Mouse (Mus musculus): ENCODE measurements at regions not wholly inside any gene's neighbourhood (a gene's known extent, or its start where the extent isn't known, plus 50 kb on each side); places are given as distances from the start of the nearest gene placed in this dataset.

DNA sequence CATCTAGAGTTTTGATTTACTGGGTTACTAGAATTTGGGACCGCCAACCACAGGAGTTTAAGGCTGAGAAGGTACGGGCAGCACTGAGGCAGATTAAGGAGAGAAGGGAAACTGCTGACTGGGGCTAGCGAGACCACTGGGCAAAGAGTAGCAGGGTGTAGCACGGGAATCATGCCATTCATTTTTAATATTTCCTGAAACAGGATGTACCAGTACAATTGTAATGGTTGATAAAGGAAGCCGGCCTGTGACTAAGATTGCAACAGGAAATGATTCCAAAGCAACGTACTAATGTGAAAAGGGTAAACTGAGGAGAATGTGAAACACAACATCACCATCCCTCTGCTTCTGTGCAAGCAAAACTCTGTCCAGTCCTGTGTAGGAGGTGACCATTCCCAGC, 118.3 kb upstream of the Ift57 start:
- H3K4me2 ChIP-seq (replicated peaks), result no peak overlapping the region
- no peaks in the 10 kb centered on the region for H3K4me1 ChIP-seq
- WGBS, result 80% methylated on average over 6 of the region's 6 CpGs
- no peak for ATAC-seq (ENCODE audit: insufficient number of reproducible peaks, low FRiP score, low TSS enrichment, low read depth)
- H3K9ac ChIP-seq, result no peak overlapping the region
- H3K27me3 ChIP-seq, result no peaks in the 10 kb centered on the region
- no peak overlapping the region for H3K4me3 ChIP-seq (replicated peaks)
- no peak overlapping the region for H3K27ac ChIP-seq (replicated peaks)
- no peaks in the 10 kb centered on the region for H3K36me3 ChIP-seq
- no peaks in the 10 kb centered on the region for H3K9me3 ChIP-seq (replicated peaks)

DNA sequence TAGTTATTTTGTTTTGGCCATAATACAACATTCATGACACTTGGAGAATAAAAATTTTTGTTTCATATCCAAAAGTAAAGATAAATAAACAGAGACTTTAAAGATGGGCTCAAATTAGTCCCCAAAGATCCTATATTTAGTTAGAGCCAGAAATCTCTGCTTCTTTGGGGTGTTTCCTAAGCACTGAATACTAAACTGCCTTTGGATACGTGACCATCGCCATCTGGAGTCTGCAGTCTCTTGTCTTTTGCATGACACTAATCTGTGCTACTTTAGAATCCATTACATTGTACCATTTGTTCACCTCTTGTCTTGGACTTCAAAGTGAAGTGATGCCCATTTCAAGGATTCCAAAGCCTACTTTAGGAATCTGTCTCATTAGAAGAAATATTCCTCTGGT, 92.5 kb upstream of the Ift57 start:
- Histone ChIP-seq H3K4me3 (replicated peaks) (no peak overlapping the region), H3K27me3 (no peaks in the 10 kb centered on the region), H3K36me3 (no peaks in the 10 kb centered on the region), H3K9me3 (replicated peaks) (0 out of 2 replicates have a peak, but pooled peaks cover under 1% of the 10 kb centered on the region), H3K9ac (no peak overlapping the region), H3K27ac (replicated peaks) (no peak overlapping the region), H3K4me1 (no peaks in the 10 kb centered on the region), H3K4me2 (replicated peaks) (no peak overlapping the region)
- ATAC-seq (ENCODE audit: insufficient number of reproducible peaks, low FRiP score, low TSS enrichment, low read depth), result no peak
- 77% methylated on average over 2 of the region's 2 CpGs for WGBS

DNA sequence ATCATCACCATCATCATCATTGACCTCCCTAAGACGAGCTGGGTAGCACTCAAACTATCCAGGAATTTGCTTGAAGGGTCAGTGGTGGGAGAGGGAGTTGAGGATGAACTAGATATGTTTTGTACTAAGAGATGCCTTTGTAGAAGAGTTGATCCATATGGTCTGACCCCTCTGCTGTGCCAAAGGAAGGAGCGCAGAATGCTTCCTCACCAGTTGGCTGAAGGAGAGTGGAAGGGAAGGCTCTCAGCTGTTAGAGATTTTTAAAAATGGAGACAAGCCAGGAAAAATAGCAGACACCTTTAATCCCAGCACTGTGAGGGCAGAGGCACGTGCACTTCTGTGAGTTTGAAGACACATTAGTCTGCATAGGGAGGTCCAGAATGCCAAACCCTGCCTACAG, 84.2 kb upstream of the Ift57 start:
- H3K9me3 ChIP-seq (replicated peaks), result 0 out of 2 replicates have a peak, but pooled peaks cover 3% of the 10 kb centered on the region
- H3K9ac ChIP-seq, result no peak overlapping the region
- no peaks in the 10 kb centered on the region for H3K36me3 ChIP-seq
- H3K4me2 ChIP-seq (replicated peaks), result no peak overlapping the region
- ATAC-seq (ENCODE audit: insufficient number of reproducible peaks, low FRiP score, low TSS enrichment, low read depth), result no peak
- WGBS, result 73% methylated on average over 3 of the region's 3 CpGs
- no peak overlapping the region for H3K27ac ChIP-seq (replicated peaks)
- H3K4me1 ChIP-seq, result 0 out of 2 replicates have a peak, but pooled peaks cover 3% of the 10 kb centered on the region
- H3K4me3 ChIP-seq (replicated peaks), result no peak overlapping the region
- H3K27me3 ChIP-seq, result no peaks in the 10 kb centered on the region

DNA sequence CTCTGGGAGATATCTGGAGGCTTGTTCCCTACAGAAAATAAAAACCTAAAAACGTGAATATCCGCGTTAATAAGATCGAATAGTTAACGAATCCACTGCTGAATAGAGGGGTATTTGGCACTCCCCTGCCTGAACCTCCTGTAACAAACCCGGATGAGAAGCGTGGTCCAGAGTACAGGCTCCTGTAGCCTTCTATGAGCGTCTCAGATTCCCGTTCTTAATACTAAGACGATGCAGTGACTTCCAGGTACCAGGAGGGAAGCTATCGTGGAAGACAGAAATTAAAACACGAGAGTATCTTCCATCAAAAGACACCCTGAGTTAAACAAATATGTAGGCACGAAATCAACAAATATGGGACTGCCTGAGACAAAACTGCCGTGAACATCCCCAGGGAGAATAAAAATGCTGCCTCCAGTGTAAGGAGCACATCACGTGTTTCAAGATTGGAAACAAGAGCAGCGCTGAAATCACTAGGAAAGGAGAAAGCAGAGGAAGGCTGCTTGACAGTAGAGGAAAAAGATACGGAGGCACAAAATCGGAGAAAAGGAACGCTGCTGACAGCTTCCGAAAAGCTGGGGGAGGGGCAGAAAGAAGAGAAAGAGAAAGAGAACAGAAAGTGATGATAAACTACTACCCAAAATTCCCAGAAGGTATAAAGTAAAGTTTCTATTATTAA, 83.6 kb upstream of the Ift57 start:
- no peak overlapping the region for H3K9ac ChIP-seq
- H3K36me3 ChIP-seq, result no peaks in the 10 kb centered on the region
- no peak overlapping the region for H3K27ac ChIP-seq (replicated peaks)
- H3K4me1 ChIP-seq, result 0 out of 2 replicates have a peak, but pooled peaks cover 3% of the 10 kb centered on the region
- H3K4me2 ChIP-seq (replicated peaks), result peak overlapping the region; percentile 42
- H3K27me3 ChIP-seq, result no peaks in the 10 kb centered on the region
- ATAC-seq (ENCODE audit: insufficient number of reproducible peaks, low FRiP score, low TSS enrichment, low read depth), result no peak
- WGBS, result 62% methylated on average over 20 of the region's 20 CpGs
- H3K9me3 ChIP-seq (replicated peaks), result 0 out of 2 replicates have a peak, but pooled peaks cover 3% of the 10 kb centered on the region
- H3K4me3 ChIP-seq (replicated peaks), result peak overlapping the region; percentile 24

DNA sequence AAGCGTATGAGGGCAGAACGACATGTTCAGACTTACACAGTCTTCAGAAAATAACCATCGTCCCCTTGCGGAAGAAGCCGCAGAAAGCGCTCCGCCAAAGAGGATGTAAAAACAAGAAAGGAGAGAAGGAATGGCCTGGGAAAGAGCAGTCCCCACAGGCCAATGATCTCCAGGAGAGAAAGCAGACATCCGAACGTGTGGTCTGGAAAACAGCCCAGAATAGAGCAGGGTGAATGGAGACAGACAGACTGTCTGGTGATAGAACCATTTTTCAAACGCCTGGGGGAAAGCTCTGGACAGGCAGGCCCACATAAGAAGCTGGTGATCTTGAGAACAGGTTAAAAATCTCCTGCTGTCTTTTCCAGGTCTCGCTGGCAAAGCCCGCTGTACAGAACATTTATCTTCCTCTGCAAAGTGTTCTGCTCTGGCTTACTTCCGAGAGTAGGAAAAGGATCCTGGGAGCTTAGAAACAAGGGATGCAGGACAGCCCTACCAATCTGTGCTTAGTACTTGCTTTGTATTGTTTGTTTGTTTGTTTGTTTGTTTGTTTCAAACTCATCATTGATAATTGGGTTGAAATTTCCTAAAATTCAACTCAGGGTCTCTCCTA, 82.7 kb upstream of the Ift57 start:
- Histone ChIP-seq H3K4me2 (replicated peaks) (peak overlapping the region; percentile 42), H3K9me3 (replicated peaks) (0 out of 2 replicates have a peak, but pooled peaks cover 3% of the 10 kb centered on the region), H3K27me3 (no peaks in the 10 kb centered on the region), H3K9ac (no peak overlapping the region), H3K4me3 (replicated peaks) (peak overlapping the region; percentile 24), H3K4me1 (0 out of 2 replicates have a peak, but pooled peaks cover 3% of the 10 kb centered on the region), H3K36me3 (no peaks in the 10 kb centered on the region), H3K27ac (replicated peaks) (0 out of 2 replicates have a peak overlapping the region, but pooled peaks have one; percentile 40)
- 42% methylated on average over 13 of the region's 13 CpGs for WGBS
- ATAC-seq (ENCODE audit: insufficient number of reproducible peaks, low FRiP score, low TSS enrichment, low read depth), result no peak; the same call in 1 of the 2 replicates

DNA sequence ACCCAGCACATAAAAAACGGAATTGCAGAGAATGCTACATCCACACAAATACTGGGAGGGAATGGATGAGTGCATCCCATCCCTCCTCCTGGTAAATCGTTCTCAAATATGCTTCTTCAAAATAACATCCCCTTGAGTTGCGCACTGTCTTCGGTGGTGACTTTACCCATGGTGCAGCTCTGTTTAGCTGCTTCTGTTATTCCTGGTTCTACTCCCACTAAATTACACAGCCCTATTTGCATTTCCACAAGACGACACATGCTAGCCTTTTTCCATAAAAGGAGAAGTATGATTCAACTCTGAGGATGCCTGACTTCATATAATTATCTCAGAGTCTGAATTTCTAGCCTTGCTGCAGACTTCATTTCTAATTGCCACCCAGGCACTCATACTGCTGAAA, 65.5 kb upstream of the Ift57 start:
- Histone ChIP-seq H3K4me1 (no peaks in the 10 kb centered on the region), H3K27ac (replicated peaks) (no peak overlapping the region), H3K27me3 (no peaks in the 10 kb centered on the region), H3K4me3 (replicated peaks) (no peak overlapping the region), H3K4me2 (replicated peaks) (no peak overlapping the region), H3K9me3 (replicated peaks) (no peaks in the 10 kb centered on the region), H3K36me3 (no peaks in the 10 kb centered on the region), H3K9ac (no peak overlapping the region)
- WGBS, result 71% methylated on average over 5 of the region's 5 CpGs
- no peak for ATAC-seq (ENCODE audit: insufficient number of reproducible peaks, low FRiP score, low TSS enrichment, low read depth)

DNA sequence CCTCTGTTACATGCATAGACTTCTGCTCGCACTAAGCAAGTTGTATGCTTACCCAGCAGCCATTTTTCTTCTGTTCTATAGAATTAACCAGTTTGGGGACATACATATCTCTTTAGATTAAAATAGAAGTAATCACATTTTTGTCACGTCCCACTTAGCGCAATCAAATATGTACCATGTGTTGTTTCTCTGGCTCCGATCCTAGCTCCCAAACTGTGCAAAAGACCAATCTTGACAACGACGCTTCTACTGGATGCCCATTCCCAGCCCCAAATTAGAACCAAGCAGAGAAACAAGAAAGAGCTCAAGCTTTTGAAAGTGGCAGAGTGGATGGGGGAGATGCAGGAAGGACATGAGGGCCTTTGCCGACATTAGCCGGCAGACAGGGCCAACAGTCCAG, 63.5 kb upstream of the Ift57 start:
- Histone ChIP-seq H3K9me3 (replicated peaks) (no peaks in the 10 kb centered on the region), H3K36me3 (no peaks in the 10 kb centered on the region), H3K27me3 (no peaks in the 10 kb centered on the region), H3K4me1 (no peaks in the 10 kb centered on the region), H3K4me3 (replicated peaks) (no peak overlapping the region), H3K9ac (no peak overlapping the region), H3K27ac (replicated peaks) (no peak overlapping the region), H3K4me2 (replicated peaks) (no peak overlapping the region)
- WGBS, result 85% methylated on average over 8 of the region's 8 CpGs
- no peak for ATAC-seq (ENCODE audit: insufficient number of reproducible peaks, low FRiP score, low TSS enrichment, low read depth)

DNA sequence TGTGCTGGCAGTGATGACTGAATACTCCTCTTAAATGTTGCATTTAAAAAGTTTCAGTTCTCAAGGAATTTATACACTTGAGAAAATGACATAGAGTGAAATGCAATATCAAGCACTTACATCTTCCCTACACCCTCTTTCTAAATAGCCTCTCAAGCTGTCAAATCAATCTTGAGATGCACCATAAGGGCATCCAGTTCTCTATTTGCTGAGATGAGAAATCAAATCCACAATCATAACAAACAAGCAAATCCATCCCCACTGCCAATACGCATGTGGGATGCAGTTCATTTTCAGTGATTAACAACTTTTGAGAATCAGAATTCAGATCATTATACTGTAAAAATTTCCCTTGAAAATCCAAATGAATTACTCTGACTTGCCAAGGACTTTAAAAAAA, 62.6 kb upstream of the Ift57 start:
- Histone ChIP-seq H3K27me3 (no peaks in the 10 kb centered on the region), H3K9ac (no peak overlapping the region), H3K4me2 (replicated peaks) (no peak overlapping the region), H3K4me1 (no peaks in the 10 kb centered on the region), H3K9me3 (replicated peaks) (no peaks in the 10 kb centered on the region), H3K36me3 (no peaks in the 10 kb centered on the region), H3K27ac (replicated peaks) (no peak overlapping the region), H3K4me3 (replicated peaks) (no peak overlapping the region)
- 85% methylated on average over 1 of the region's 1 CpGs for WGBS
- ATAC-seq (ENCODE audit: insufficient number of reproducible peaks, low FRiP score, low TSS enrichment, low read depth), result no peak

DNA sequence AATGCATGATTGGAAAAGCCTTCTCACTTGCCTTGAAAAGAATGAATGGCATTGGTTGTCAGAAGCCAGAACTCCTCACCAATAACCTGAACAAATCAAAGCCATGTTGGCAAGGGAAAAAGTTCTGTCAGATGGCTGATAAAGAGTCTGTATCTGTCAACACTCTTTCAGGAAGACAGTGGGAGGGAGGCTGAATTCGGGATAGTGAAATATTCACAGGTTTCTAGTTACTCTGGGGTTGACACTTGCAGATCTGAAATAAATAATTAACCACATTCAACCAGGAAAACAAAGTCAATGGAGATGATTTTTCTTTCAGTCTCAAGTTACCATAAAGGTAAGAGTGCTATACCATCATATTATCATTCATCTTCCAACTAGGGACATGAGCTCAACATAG, 56.3 kb upstream of the Ift57 start:
- Histone ChIP-seq H3K27me3 (no peaks in the 10 kb centered on the region), H3K4me3 (replicated peaks) (no peak overlapping the region), H3K36me3 (no peaks in the 10 kb centered on the region), H3K9me3 (replicated peaks) (no peaks in the 10 kb centered on the region), H3K4me2 (replicated peaks) (no peak overlapping the region), H3K9ac (no peak overlapping the region), H3K4me1 (no peaks in the 10 kb centered on the region), H3K27ac (replicated peaks) (no peak overlapping the region)
- 67% methylated on average over 1 of the region's 1 CpGs for WGBS
- ATAC-seq (ENCODE audit: insufficient number of reproducible peaks, low FRiP score, low TSS enrichment, low read depth), result no peak

DNA sequence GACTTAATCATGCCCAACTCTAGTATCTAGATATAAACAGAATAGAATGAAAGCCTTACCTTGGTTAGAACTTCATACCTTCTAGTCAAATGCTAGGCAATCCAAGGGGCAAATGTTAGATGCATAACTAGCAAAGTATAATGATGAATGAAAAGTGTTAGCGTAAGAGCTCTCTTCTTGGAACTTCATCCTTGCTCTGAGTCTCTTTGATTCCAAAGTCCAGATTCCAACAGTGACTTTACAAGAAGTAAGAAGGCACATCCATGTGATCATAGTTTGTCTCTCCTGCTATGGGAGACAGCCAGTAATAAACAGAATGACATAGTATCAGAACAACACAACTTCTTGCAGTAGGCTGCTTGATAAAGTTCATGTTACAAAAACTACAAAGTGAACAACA, 54.6 kb upstream of the Ift57 start:
- H3K36me3 ChIP-seq, result no peaks in the 10 kb centered on the region
- H3K4me1 ChIP-seq, result no peaks in the 10 kb centered on the region
- no peak overlapping the region for H3K4me3 ChIP-seq (replicated peaks)
- no peak for ATAC-seq (ENCODE audit: insufficient number of reproducible peaks, low FRiP score, low TSS enrichment, low read depth)
- H3K27me3 ChIP-seq, result no peaks in the 10 kb centered on the region
- 90% methylated on average over 1 of the region's 1 CpGs for WGBS
- no peaks in the 10 kb centered on the region for H3K9me3 ChIP-seq (replicated peaks)
- H3K9ac ChIP-seq, result no peak overlapping the region
- no peak overlapping the region for H3K4me2 ChIP-seq (replicated peaks)
- no peak overlapping the region for H3K27ac ChIP-seq (replicated peaks)

DNA sequence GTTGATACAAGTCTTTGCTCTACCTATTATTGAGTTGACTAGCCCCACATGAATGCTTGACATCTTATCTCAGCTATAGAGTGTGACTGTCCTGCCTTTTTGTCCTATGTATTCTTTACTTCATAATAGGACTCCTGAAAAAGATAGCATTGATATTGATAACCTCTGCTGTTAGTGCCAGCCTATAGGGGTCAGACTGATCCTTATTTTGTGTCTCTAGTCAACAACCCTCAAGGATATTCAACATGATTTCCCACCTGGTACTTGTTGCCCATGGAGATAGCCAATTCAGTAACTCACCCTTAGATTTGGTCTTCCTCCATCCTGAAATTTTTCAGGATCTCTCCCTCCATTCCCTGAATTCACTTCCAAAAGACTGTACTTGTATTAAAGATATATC, 52.6 kb upstream of the Ift57 start:
- H3K4me2 ChIP-seq (replicated peaks), result no peak overlapping the region
- H3K27me3 ChIP-seq, result no peaks in the 10 kb centered on the region
- H3K36me3 ChIP-seq, result no peaks in the 10 kb centered on the region
- no peaks in the 10 kb centered on the region for H3K9me3 ChIP-seq (replicated peaks)
- no peak overlapping the region for H3K4me3 ChIP-seq (replicated peaks)
- H3K4me1 ChIP-seq, result no peaks in the 10 kb centered on the region
- ATAC-seq (ENCODE audit: insufficient number of reproducible peaks, low FRiP score, low TSS enrichment, low read depth), result no peak
- H3K27ac ChIP-seq (replicated peaks), result no peak overlapping the region
- H3K9ac ChIP-seq, result no peak overlapping the region

Data from embryonic facial prominence, embryonic 15.5 days (tissue).